Mouse (Mus musculus): ENCODE data around the gene Agbl1. TPM values are rescaled to one million over a fixed set of nuclear protein-coding genes. Genes with fewer than 3 reads are reported as not detected.

Agbl1 gene
- polyA plus RNA-seq (2015; fragmentation: Nextera tagmentation; extraction: Ambion mirVana), result not detected in 2 replicates

DNA sequence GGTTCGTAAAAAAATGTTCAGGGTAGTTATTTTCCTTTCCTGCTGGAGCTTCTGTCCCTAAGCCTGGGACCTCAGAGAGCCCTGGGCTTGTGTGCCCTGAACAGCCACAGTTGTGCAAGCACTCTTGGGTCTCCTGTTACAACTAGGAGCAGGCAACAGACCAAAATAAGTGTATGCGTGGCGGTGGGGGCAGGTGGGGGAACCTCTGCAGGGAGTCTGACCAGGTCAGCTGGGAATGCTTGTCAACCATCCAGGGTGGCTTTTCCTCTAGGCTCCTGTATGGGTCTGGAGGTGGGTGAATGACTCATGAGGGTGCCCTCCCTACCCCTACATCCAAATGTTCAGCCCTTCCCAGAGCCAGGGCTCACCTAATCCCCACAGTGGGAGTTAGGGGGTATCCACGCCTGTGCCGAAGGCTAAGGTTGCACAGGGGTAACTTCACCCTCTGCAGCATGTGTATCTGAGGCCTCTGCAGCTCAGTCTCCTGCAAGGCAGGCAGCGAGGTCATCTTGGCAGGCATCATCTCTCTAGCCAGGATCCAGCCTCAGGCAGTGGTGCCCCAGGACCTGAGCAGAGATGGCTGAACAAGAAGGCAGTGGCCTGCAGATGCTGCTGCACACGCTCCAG is at the start of gene Agbl1:
Gene Agbl1 (plus strand): TSS at position 577 of the 627 bp plus-strand sequence.
- WGBS, result 56% methylated on average over 7 of the region's 7 CpGs

DNA sequence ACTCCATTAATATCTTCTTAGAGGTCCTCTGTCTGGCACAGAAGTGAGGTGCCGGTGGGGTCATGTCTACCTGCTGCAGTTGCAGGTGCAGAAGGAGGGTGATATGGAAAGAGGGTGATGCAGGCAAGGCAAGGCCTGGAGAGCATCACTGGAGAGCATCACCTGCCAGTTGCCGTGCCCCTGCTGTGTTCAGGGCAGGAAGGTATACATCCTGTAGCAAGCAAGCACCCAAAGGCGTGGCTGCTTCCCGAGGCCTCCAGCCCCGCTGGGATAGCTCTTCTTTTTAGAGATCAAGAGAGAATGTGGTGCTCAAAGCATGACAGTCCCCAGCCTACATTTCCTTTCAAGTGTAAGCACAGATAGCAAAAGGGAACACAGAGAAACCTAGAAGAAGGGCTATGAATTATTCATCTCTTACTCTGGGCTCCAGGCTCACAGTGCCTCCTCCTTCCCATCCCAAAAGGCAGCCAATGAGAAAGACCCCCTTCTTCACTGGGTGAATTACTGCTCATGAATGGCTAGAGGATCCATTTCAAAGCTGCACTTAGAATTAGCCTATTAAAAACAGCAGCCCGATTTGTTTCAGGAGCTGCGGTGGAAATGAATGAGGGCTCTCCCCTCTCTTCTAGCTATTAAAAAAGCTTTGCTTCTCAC is 44.6 kb upstream of the Agbl1 start:
- Histone ChIP-seq H3K4me3 (replicated peaks; ENCODE audit: low read length) (no peak overlapping the region), H3K4me2 (ENCODE audit: low read depth, low read length) (no peak overlapping the region), H3K27ac (ENCODE audit: low read length) (no peak overlapping the region), H3K4me1 (ENCODE audit: control insufficient read depth, insufficient read depth, low read length) (no peaks in the 10 kb centered on the region), H3K9ac (ENCODE audit: low read length) (no peak overlapping the region), H3K27me3 (ENCODE audit: control insufficient read depth, insufficient read depth, low read length) (no peaks in the 10 kb centered on the region), H3K36me3 (ENCODE audit: control insufficient read depth, insufficient read depth, low read length) (no peaks in the 10 kb centered on the region), H3K9me3 (replicated peaks; ENCODE audit: control insufficient read depth, low read length) (no peaks in the 10 kb centered on the region)
- ATAC-seq (ENCODE audit: insufficient read depth, low FRiP score), result no peak
- WGBS, result 51% methylated on average over 7 of the region's 7 CpGs

More for the DNA sequence above, at the start of gene Agbl1:
- H3K36me3 ChIP-seq (ENCODE audit: control insufficient read depth, insufficient read depth, low read length), result no peaks in the 10 kb centered on the region
- no peak within 1 kb of the TSS for H3K4me2 ChIP-seq (ENCODE audit: low read depth, low read length)
- no peak within 1 kb of the TSS for H3K9ac ChIP-seq (ENCODE audit: low read length)
- H3K27ac ChIP-seq (ENCODE audit: low read length), result no peak within 1 kb of the TSS
- ATAC-seq (ENCODE audit: insufficient read depth, low FRiP score), result no peak
- H3K9me3 ChIP-seq (replicated peaks; ENCODE audit: control insufficient read depth, low read length), result no peaks in the 10 kb centered on the region
- H3K27me3 ChIP-seq (ENCODE audit: control insufficient read depth, insufficient read depth, low read length), result no peaks in the 10 kb centered on the region
- H3K4me3 ChIP-seq (replicated peaks; ENCODE audit: low read length), result no peak within 1 kb of the TSS
- no peaks in the 10 kb centered on the region for H3K4me1 ChIP-seq (ENCODE audit: control insufficient read depth, insufficient read depth, low read length)

DNA sequence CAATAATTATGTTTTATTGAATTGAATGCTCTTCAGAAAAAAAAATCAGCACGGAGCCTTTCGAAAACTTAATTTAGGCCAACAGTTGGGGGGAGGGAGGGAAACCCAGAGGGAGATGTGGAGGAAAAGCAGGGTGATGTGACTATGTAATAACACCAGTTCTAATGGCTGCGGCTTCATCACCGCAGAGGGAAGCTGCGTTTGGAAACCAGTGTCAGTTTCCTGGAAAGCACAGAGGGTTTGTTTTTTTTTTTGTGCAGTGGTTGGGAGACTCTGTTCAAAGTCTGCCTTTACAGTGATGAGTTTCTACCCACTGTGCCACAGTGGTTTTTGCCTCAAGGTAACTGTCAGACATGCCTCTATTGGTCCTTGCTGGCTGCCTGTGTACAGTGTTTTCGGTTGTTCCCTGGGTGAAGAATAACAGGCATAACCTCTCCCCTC is 44.0 kb upstream of the Agbl1 start:
- H3K27me3 ChIP-seq (ENCODE audit: control insufficient read depth, insufficient read depth, low read length), result no peaks in the 10 kb centered on the region
- no peaks in the 10 kb centered on the region for H3K4me1 ChIP-seq (ENCODE audit: control insufficient read depth, insufficient read depth, low read length)
- no peaks in the 10 kb centered on the region for H3K9me3 ChIP-seq (replicated peaks; ENCODE audit: control insufficient read depth, low read length)
- 44% methylated on average over 6 of the region's 6 CpGs for WGBS
- no peaks in the 10 kb centered on the region for H3K36me3 ChIP-seq (ENCODE audit: control insufficient read depth, insufficient read depth, low read length)
- no peak overlapping the region for H3K4me2 ChIP-seq (ENCODE audit: low read depth, low read length)
- no peak overlapping the region for H3K4me3 ChIP-seq (replicated peaks; ENCODE audit: low read length)
- no peak overlapping the region for H3K27ac ChIP-seq (ENCODE audit: low read length)
- no peak overlapping the region for H3K9ac ChIP-seq (ENCODE audit: low read length)
- no peak for ATAC-seq (ENCODE audit: insufficient read depth, low FRiP score)

DNA sequence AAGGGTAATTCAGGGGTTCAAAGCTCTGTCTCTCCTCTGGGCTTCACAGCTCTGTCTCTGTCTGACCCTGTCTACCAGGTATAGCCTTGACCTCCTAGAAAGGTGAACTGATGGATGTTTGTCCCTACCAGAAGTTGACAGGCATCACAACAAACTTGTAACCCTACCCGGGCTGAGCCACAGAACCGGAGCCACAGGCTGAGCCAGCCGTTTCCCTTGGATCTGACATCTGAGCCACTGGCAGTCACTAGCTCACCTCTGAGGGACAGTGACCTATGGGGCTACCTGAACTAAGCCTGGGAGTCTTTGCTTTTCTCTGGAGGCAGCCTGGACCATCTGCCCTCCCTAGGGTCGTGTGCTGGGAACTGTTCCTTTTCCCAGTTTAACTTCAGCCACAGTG is 11.1 kb upstream of the Agbl1 start:
- no peaks in the 10 kb centered on the region for H3K27me3 ChIP-seq (ENCODE audit: control insufficient read depth, insufficient read depth, low read length)
- no peaks in the 10 kb centered on the region for H3K4me1 ChIP-seq (ENCODE audit: control insufficient read depth, insufficient read depth, low read length)
- H3K4me2 ChIP-seq (ENCODE audit: low read depth, low read length), result no peak overlapping the region
- H3K9me3 ChIP-seq (replicated peaks; ENCODE audit: control insufficient read depth, low read length), result no peaks in the 10 kb centered on the region
- no peak overlapping the region for H3K9ac ChIP-seq (ENCODE audit: low read length)
- H3K36me3 ChIP-seq (ENCODE audit: control insufficient read depth, insufficient read depth, low read length), result no peaks in the 10 kb centered on the region
- H3K4me3 ChIP-seq (replicated peaks; ENCODE audit: low read length), result no peak overlapping the region
- no peak overlapping the region for H3K27ac ChIP-seq (ENCODE audit: low read length)
- 58% methylated on average over 4 of the region's 4 CpGs for WGBS
- ATAC-seq (ENCODE audit: insufficient read depth, low FRiP score), result no peak

DNA sequence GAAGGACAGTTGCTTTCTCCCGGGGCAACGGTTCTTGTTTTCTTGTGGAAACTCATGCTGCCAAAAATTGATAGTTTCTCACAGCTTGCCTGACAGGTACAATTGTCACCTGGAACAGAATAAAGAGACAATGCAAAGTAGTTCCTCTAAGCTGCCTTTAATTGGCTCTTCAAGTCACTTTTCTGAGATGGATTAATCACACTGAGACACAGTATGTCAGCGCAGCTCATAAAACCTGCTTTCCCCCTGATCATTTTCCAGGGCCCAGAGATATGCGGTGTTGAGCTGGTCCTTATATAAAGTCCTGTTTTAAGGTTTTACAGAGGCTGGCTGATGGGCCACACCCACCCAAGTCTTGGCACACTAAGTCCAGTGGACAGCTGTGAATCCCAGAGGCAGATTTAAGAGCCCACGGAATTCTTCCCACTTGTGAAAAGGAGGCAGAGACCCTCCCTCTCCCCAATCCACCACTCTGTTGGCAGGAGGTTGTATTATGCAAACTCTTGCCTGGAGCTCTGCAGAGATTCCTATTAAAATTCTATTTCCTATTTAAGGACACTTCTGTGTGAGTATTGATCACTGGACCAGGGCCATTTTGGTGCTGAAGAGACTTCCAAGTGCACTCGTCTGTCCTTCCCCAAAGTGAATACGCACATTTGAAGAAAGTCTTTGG is 9.8 kb upstream of the Agbl1 start:
- H3K36me3 ChIP-seq (ENCODE audit: control insufficient read depth, insufficient read depth, low read length), result no peaks in the 10 kb centered on the region
- 78% methylated on average over 7 of the region's 7 CpGs for WGBS
- H3K9me3 ChIP-seq (replicated peaks; ENCODE audit: control insufficient read depth, low read length), result no peaks in the 10 kb centered on the region
- no peaks in the 10 kb centered on the region for H3K4me1 ChIP-seq (ENCODE audit: control insufficient read depth, insufficient read depth, low read length)
- no peak overlapping the region for H3K27ac ChIP-seq (ENCODE audit: low read length)
- H3K4me2 ChIP-seq (ENCODE audit: low read depth, low read length), result no peak overlapping the region
- ATAC-seq (ENCODE audit: insufficient read depth, low FRiP score), result no peak
- H3K9ac ChIP-seq (ENCODE audit: low read length), result no peak overlapping the region
- H3K27me3 ChIP-seq (ENCODE audit: control insufficient read depth, insufficient read depth, low read length), result no peaks in the 10 kb centered on the region
- H3K4me3 ChIP-seq (replicated peaks; ENCODE audit: low read length), result no peak overlapping the region

DNA sequence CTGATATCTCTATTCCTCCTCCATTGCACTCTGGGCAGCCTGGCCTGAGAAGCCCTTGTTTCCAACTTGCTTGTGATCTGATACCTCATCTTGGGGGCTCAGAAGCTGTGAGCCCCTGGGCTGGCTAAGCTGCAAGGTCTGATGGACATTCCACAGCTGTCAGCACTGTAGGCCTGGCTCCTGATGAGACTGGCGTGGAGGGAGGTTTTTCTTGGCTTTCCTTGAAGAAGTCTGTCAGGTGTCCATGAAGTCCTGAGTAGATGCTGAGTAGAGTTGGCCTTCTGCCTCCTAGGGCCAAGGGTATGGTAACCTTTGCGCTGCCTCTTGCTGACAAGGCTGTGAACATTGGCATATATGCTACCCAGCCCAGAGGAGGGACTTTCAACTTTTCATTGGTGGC is 7.0 kb upstream of the Agbl1 start:
- H3K4me2 ChIP-seq (ENCODE audit: low read depth, low read length), result no peak overlapping the region
- no peak overlapping the region for H3K4me3 ChIP-seq (replicated peaks; ENCODE audit: low read length)
- no peaks in the 10 kb centered on the region for H3K4me1 ChIP-seq (ENCODE audit: control insufficient read depth, insufficient read depth, low read length)
- H3K36me3 ChIP-seq (ENCODE audit: control insufficient read depth, insufficient read depth, low read length), result no peaks in the 10 kb centered on the region
- H3K9ac ChIP-seq (ENCODE audit: low read length), result no peak overlapping the region
- ATAC-seq (ENCODE audit: insufficient read depth, low FRiP score), result no peak
- H3K27me3 ChIP-seq (ENCODE audit: control insufficient read depth, insufficient read depth, low read length), result no peaks in the 10 kb centered on the region
- H3K9me3 ChIP-seq (replicated peaks; ENCODE audit: control insufficient read depth, low read length), result no peaks in the 10 kb centered on the region
- no peak overlapping the region for H3K27ac ChIP-seq (ENCODE audit: low read length)
- WGBS, result 90% methylated on average over 2 of the region's 2 CpGs

DNA sequence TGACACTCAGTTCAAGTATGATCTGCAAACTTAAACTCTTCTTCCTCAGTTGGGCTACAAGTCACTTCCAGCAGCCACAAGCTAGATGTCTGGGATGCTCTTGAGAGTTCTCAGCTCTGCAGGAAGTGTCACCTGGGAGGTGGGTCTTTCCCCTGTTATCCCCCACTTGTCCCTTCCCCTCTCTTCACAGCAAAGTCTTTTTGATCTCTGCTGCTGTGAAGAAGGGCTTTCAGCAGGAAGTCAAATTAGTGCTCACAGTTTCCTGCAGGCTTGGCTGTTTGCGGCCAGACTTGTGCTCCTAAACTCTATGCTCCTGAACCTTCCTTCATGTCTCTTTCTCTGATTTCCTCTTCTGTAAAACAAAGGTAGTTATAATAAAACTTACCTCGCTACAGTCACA is 806 bp upstream of the Agbl1 start:
- H3K27me3 ChIP-seq (ENCODE audit: control insufficient read depth, insufficient read depth, low read length), result no peaks in the 10 kb centered on the region
- no peak overlapping the region for H3K4me2 ChIP-seq (ENCODE audit: low read depth, low read length)
- H3K27ac ChIP-seq (ENCODE audit: low read length), result no peak overlapping the region
- H3K36me3 ChIP-seq (ENCODE audit: control insufficient read depth, insufficient read depth, low read length), result no peaks in the 10 kb centered on the region
- H3K9me3 ChIP-seq (replicated peaks; ENCODE audit: control insufficient read depth, low read length), result no peaks in the 10 kb centered on the region
- WGBS, result 42% methylated on average over 2 of the region's 2 CpGs
- H3K4me1 ChIP-seq (ENCODE audit: control insufficient read depth, insufficient read depth, low read length), result no peaks in the 10 kb centered on the region
- ATAC-seq (ENCODE audit: insufficient read depth, low FRiP score), result no peak
- no peak overlapping the region for H3K4me3 ChIP-seq (replicated peaks; ENCODE audit: low read length)
- no peak overlapping the region for H3K9ac ChIP-seq (ENCODE audit: low read length)

DNA sequence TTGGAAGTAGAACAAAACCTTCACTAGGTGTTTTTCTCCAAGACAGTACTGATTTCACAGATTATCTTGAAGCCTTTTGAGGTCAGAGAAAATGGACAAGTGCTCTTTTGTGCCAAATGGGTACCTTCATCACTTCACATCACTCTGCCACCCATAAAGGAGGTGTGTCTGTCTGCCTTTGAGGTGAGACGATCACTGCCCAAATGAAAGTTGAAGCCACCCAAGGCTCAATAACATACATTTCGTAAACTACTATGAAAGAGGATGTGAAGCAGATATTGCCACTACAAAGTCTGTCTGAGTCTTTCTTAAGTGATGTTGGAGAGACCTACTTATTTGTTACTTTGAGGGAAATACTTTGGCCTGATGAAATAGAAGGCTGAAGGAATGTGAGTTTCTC is 4.6 kb downstream of the Agbl1 start:
- no peak for ATAC-seq (ENCODE audit: insufficient read depth, low FRiP score)
- 73% methylated on average over 2 of the region's 2 CpGs for WGBS

DNA sequence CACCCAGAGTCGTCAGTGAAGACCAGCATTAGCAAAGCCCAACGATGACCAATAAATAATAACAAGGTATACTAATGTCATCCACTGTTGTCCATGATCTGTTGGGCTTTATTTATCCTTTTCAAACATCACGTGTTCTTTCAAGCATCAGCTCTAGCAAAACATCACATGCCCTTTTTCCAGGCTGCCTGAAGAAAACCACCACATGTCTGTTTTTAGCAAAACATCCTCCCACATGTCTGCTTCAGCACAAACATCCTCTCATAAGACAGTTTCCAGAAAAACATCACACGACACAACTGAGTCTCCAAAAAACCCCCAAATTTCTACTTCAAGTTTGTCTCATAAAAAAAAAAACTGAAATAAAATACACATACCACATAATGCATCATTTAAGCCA is 7.8 kb downstream of the Agbl1 start:
- no peak overlapping the region for H3K9ac ChIP-seq (ENCODE audit: low read length)
- H3K36me3 ChIP-seq (ENCODE audit: control insufficient read depth, insufficient read depth, low read length), result no peaks in the 10 kb centered on the region
- no peak overlapping the region for H3K27ac ChIP-seq (ENCODE audit: low read length)
- WGBS, result 75% methylated on average over 4 of the region's 4 CpGs
- H3K4me1 ChIP-seq (ENCODE audit: control insufficient read depth, insufficient read depth, low read length), result no peaks in the 10 kb centered on the region
- H3K9me3 ChIP-seq (replicated peaks; ENCODE audit: control insufficient read depth, low read length), result no peaks in the 10 kb centered on the region
- H3K4me3 ChIP-seq (replicated peaks; ENCODE audit: low read length), result no peak overlapping the region
- ATAC-seq (ENCODE audit: insufficient read depth, low FRiP score), result no peak
- no peaks in the 10 kb centered on the region for H3K27me3 ChIP-seq (ENCODE audit: control insufficient read depth, insufficient read depth, low read length)
- H3K4me2 ChIP-seq (ENCODE audit: low read depth, low read length), result no peak overlapping the region

More for the DNA sequence above, 4.6 kb downstream of the Agbl1 start:
- H3K4me3 ChIP-seq (replicated peaks; ENCODE audit: low read length), result no peak overlapping the region
- H3K4me2 ChIP-seq (ENCODE audit: low read depth, low read length), result no peak overlapping the region
- H3K4me1 ChIP-seq (ENCODE audit: control insufficient read depth, insufficient read depth, low read length), result no peaks in the 10 kb centered on the region
- no peak overlapping the region for H3K27ac ChIP-seq (ENCODE audit: low read length)
- H3K27me3 ChIP-seq (ENCODE audit: control insufficient read depth, insufficient read depth, low read length), result no peaks in the 10 kb centered on the region
- no peaks in the 10 kb centered on the region for H3K9me3 ChIP-seq (replicated peaks; ENCODE audit: control insufficient read depth, low read length)
- no peak overlapping the region for H3K9ac ChIP-seq (ENCODE audit: low read length)
- no peaks in the 10 kb centered on the region for H3K36me3 ChIP-seq (ENCODE audit: control insufficient read depth, insufficient read depth, low read length)

Measured in stomach, embryonic 16.5 days (tissue).